Mouse (Mus musculus): Measurements from ENCODE around the gene Nup54.

- TF ChIP-seq POLR2A (IDR thresholded peaks at IDR 0.05; ENCODE audit: insufficient read depth, low read depth, low read length), result no peak
- no peak for TF ChIP-seq CTCF (IDR thresholded peaks at IDR 0.05; ENCODE audit: insufficient read depth, low read depth, low read length)
These were observed 42.5 kb downstream of the Nup54 start for GRCm38 (mm10) chr5:92392542-92392941.
